Mouse (Mus musculus): ENCODE data around the gene Banp. TPM values are rescaled to one million over a fixed set of nuclear protein-coding genes. Genes with fewer than 3 reads are reported as not detected.

Banp gene
- polyA plus RNA-seq, 1 experiment: 28.3 TPM

Other genes starting within 250 kb of the Banp start
- 0.38 and 0.51 TPM in 2 replicates for gene Jph3, start 220.1 kb upstream of the Banp start, polyA plus RNA-seq (2012; rRNA removed)
- 11.5 and 16.9 TPM in 2 replicates for gene Klhdc4, start 120.2 kb upstream of the Banp start, polyA plus RNA-seq (2012; rRNA removed)
- gene Slc7a5, start 42.1 kb upstream of the Banp start, polyA plus RNA-seq (2012; rRNA removed): 16.8 and 19.3 TPM in 2 replicates
- gene Car5a, start 4.8 kb upstream of the Banp start, polyA plus RNA-seq (2012; rRNA removed): 0.10 and 0.18 TPM in 2 replicates